Mouse (Mus musculus): ENCODE data around the gene Bach1.

Bach1 gene

DNA sequence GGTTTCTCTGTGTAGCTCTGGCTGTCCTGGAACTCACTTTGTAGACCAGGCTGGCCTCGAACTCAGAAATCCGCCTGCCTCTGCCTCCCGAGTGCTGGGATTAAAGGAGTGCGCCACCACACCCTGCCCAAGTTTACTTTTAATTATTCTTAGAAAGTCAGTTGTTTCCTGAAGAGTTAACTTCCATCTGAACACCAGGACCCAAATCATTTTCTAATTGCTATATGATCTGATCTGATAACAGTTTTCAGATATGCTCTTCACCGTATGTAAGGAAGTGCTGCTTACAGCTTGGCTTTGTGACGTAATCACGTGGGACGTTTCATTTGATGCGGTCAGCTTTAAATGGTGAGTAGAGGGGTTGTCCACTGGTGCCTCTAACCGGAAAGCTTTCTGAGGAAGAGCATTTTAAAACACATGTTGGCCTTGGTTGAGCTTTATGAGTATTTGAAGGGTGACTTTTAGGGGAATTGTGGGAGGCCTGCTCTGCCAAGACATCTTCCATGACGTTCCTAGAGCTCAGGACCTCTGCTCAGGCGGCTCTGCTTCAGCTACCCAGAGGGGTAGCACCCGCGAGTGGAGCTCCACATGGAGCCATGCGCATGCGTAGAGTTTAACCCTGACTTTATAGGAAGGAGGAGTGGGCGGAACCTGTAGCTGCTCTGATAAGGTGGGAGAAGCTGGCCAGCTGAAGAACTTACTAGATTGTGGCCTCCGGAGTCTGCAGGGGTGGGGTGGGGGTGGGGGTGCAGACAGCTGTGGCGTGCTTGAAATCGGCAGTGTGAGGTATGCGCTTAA, 39.3 kb downstream of the Bach1 start:
- no peak for TF ChIP-seq GATA4 (IDR thresholded peaks at IDR 0.05; ENCODE audit: insufficient replicate concordance, low read length)

DNA sequence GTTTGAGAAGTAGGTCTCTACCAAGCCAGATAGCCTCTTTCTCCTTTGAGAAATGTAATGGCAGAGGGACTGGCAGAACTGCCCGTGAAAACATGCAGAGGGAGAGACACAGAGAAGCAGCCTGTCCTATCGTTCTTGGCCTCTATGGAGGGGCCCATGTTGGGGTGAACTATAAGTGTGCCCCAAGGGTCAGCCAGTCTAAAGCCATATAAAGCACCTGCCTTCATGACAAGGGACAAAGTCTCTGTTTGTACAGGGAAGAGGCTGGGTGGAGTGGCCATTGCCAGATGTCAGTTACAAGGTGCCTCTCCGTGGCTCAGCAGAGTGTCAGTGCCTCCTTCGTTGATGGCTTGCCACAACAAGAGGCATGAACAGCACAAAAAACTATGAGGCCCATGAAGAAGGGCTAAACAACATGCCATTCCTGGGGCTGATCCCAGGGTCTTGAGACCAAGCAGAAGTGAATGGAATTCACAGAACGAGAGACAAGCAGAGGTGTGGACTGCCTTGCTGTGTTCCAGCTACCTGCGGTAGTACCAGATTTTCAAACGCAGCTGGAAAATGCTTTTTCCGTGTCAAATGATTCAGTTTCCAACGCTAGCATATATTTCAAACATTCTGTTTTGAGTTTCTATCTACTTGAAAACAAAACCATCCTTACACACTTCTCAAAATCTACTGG, 42.4 kb downstream of the Bach1 start:
- TF ChIP-seq GATA4 (IDR thresholded peaks at IDR 0.05; ENCODE audit: insufficient replicate concordance, low read length): no peak

DNA sequence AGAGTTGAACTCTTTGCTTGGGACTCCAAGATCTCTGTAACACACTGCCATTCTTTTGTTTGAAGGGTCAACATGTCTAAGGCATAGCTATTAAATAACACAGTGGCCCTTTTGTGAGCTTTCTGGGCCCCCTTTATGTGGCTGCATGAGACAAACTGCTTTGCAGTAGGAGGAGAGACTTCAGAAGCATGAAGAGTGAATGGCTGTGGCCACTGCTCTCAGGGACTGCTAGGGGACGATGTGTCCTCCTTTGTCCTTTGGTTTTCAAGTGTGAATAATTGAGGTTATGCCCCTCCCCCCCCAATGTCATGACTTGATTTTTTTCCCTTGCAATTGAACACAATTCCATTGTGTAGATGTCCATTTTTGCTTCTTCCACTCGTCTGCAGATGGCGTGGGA, 44.9 kb downstream of the Bach1 start:
- no peak for TF ChIP-seq GATA4 (IDR thresholded peaks at IDR 0.05; ENCODE audit: insufficient replicate concordance, low read length)

DNA sequence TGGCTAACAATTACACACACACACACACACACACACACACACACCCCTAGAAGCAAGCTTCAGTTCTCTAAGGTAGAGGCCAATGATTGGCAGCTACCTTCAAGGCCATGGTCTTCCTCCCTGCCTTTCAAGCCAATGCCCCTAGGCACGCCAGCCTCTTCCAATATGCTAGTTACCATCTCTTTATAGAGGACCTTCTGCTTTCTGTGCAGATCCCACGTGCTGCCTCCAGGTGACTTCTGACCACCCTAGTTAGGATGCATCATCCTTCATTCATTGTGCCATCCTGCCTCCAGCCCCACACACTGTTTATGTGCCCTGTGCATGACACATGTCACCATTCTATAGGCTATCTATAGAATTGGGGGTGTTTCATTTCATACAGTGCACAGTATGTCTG, 45.6 kb downstream of the Bach1 start:
- TF ChIP-seq GATA4 (IDR thresholded peaks at IDR 0.05; ENCODE audit: insufficient replicate concordance, low read length): no peak

DNA sequence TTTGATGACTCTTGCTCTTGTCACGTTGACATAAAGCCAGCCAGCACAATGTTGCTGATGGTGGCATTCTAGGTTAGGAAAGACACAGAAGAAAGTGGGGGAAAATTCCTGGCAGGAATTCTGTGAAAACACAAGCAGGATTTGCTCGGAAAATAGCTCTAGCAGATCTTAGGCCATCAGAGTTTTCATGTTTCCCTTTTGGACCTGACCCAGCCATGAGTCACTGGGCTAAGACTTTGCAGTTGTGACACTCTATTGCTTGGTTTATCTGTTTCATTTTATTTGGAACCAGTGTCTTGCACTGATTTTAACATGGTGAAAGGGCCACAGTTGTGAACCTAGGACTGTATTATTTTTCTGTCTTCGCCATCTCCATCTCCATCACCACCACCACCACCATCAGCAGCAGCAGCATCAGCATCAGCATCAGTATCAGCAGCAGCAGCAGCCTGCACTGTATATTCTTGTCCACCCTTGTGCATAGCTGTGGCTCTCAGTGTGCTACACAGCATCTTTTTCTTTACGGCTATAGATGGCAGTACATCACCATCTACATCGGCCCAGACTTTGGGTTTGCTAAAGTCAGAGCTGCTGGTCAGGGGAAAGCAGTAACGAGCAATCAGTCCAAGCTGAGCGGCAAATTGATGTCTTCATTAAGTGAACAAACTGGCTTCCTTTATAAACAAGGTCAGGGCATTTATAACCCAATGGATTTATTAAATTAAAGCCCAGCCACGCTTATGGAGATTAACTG, 46.6 kb downstream of the Bach1 start:
- no peak for TF ChIP-seq GATA4 (IDR thresholded peaks at IDR 0.05; ENCODE audit: insufficient replicate concordance, low read length)

DNA sequence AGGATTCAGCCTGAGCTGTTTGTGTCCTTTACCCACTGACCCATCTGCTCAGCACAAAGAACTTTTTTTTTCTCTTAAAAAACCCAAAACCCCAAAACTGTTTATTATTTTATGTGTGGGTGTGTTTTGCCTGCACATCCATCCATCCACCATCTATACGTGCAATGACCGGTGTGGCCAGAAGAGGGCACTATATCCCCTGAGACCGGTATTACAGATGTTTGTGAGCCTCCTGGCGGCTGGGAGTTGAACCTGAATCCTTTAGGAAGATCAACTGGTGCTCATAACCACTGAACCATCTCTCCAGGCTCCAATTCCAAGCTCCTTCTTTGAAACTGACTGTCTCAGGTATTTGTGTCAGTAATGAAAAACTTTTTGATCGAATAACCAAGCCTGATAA, 48.0 kb downstream of the Bach1 start:
- no peak for TF ChIP-seq GATA4 (IDR thresholded peaks at IDR 0.05; ENCODE audit: insufficient replicate concordance, low read length)

DNA sequence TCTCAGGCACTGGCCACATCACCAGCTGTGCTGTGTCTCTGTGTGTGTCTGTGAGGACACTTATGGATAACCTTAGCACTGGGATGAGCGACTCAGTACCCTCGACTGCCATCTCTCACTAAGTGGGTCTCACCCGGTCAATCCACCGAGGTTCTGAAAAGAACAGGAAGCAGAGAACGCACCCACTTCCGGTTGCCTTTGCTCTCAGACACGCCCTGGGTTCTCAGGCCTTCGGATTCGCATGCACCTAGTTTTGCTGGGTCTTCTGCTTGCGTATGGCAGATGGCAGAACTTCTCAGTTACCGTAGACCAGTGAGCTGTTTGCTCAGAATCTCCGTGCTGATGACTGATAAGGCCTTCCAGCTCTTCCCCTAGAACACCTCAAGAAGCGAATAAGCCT, 52.5 kb downstream of the Bach1 start:
- no peak for TF ChIP-seq GATA4 (IDR thresholded peaks at IDR 0.05; ENCODE audit: insufficient replicate concordance, low read length)

DNA sequence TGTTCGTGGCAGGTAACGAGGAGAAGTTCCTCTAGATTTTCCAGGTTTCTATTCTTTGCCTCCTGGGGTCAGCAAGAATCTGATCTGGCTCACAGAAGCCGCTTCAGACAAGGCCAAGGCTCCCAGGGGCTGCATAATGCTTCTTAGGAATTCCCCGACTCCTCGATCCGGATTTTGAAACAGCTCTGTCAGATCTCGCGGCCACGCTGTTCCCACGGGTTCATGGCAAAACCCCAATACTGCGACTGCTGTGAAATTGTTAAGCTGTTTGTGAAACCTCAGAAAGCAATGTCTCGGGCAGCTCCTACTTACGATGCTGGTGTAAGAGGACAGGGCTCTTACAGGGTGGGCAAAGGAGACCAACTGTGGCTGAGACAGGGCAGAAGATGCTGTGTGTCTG, 53.7 kb downstream of the Bach1 start:
- no peak for TF ChIP-seq GATA4 (IDR thresholded peaks at IDR 0.05; ENCODE audit: insufficient replicate concordance, low read length)

DNA sequence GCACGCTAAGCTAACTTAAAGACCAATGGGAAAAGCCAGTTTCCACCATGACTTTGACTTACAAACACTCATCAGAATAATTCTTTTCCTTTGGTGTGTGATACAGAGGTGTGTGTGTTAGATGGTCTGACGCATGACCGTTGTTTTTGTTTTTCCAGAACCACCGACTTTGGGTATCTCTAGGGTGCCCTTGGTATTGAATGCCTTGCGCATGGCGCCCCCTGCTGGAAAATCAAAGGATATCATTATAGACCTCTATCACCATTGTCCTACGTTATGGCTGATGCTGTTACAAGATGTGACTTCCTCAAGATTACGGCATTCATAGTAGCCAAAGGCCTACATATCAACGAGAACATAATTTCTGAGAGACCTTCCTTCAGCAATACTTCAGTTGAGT, 56.1 kb downstream of the Bach1 start:
- no peak; the same call in 1 of the 2 replicates for TF ChIP-seq GATA4 (IDR thresholded peaks at IDR 0.05; ENCODE audit: insufficient replicate concordance, low read length)

DNA sequence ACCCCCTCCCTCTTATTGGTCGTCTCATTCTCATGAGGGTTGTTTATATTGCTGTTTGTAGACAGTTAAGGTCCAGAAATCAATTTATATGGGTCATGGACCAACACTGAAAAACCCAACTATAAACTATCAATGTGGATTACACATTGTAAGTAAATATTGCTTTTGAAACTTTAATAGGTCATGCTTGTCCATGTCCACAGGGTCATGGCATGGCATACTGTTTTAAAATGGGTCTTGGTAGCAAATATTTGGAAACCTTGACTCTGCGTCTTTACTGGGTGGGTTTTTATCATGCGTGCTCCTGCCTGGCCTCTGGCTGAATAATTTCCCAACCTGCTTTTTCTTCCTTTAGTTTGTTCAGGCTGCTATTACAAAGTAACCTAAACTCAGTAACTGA, 57.2 kb downstream of the Bach1 start:
- no peak for TF ChIP-seq GATA4 (IDR thresholded peaks at IDR 0.05; ENCODE audit: insufficient replicate concordance, low read length)

DNA sequence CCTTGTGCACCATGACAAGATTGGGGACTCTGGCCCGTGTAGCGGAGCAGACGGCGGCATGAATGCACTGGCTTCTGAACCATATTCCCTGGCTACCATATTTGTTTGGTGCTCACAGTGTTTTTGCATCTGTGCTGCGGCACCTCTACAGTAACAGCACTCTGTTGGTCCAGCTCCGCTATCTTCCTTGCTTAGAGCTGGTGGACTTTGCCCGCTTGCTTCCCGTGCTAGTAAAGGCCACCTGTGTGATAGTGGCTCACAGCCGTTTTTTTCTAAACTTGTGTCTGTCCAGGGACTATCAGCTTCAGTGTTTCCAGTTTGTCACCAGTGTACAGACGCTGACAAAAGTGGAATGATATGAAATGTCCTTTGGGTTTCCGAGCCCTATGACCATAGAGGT, 59.3 kb downstream of the Bach1 start:
- TF ChIP-seq GATA4 (IDR thresholded peaks at IDR 0.05; ENCODE audit: insufficient replicate concordance, low read length): no peak

DNA sequence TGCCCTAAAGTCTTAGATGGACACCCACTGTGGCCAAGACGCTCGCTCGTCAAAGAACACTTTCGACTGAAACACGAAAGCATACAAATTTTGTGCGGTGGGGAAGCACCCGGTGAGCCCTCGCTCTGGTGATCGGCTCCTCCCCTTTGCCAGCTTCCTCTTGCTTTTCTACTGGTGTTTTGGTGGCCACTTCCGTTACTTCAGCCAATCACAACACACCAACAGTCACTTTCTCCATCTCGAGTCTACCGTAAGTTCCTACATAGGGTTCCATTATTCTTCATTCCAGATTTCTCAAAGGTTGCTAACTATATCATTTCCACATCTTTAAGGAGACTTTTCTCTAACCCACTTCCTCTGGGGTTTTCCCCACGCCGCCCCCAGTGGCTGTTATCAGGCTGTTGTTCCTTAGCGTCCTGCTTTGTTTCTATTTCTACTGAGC, 65.9 kb downstream of the Bach1 start:
- no peak for TF ChIP-seq GATA4 (IDR thresholded peaks at IDR 0.05; ENCODE audit: insufficient replicate concordance, low read length)

DNA sequence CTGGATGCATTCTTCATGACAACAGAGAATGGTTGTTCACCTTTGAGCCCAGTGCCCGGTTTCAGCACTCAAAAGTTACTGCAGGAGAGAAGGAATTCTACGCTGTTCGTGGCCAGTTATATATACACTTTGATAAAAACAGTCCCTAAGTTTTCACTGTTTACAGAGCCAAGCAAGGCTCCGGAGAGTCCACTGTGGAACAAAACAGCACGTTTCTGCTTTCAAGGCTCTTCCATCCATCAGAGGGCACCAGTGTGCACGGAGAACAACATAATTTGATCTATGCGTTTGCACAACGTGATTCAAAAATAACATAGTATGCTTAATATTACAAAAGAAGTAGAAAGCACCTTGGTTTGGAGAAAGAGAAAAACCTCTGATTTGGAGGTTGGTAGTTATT, 67.2 kb downstream of the Bach1 start:
- TF ChIP-seq GATA4 (IDR thresholded peaks at IDR 0.05; ENCODE audit: insufficient replicate concordance, low read length): no peak

DNA sequence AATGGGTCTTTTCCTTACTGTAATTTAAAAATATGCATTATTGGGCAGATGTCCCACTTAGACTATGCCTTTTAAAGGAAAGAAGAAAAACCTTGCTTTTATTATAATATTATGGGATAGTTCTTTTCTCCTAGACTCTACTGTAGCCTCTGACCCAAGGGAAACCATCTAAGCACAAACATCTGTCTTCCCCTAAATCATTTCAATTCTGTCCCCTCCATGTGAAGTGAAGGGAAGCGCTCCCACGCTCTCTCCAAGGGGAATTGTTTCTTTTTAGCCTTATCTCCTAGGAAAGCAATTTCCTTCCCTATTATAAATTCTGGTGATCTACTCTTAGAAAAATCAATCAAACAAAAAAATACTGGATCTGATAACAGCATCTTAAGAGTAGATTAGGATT, 71.8 kb downstream of the Bach1 start:
- TF ChIP-seq GATA4 (IDR thresholded peaks at IDR 0.05; ENCODE audit: insufficient replicate concordance, low read length): no peak

DNA sequence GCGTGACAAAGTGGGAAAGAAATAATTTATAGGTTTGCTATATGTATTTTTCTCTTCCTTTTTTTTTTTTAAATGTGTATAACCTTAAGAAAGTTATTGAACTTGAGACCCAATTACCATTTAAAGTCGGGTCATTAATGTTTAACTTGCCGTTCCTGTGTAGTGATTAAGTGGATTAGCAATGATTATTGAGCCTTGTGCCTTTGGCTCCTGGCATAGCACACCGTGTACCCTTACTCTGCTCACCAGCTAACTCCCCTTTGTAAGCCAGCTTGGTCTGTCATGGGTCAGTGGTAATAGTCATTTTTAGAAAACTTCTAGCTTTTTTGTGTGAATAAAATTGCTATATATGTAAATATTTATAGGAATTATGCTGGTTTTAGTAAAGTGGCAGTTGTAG, 73.2 kb downstream of the Bach1 start:
- no peak for TF ChIP-seq GATA4 (IDR thresholded peaks at IDR 0.05; ENCODE audit: insufficient replicate concordance, low read length)

DNA sequence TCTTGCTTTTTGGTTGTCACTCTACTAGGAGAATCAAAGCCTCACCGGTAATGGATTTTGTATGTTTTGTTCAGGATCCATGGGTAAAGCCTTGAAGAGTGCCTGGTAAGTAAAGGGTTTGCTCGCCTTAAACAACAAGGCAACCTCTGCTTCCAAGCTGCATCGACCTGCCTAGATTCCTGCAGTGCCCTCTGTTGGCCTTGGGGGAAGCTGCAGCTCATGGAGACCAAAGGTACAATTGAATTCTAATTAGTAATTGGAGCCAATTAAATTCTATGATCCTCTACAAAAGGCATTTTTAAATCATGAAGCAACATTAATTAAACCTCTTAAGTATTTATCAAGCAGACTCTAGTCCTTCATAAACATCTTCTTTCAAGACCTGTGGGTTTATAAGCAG, 75.7 kb downstream of the Bach1 start:
- no peak for TF ChIP-seq GATA4 (IDR thresholded peaks at IDR 0.05; ENCODE audit: insufficient replicate concordance, low read length)
